Mouse (Mus musculus) liver, postnatal 0 days (tissue): ENCODE data around the gene Ccer2.

Experiments
- CTCF ChIP-seq: sonication (generic); IDR thresholded peaks from 2 replicates; pipeline ENCODE4 v1.5.1; 2016; ENCODE audit warnings: antibody characterized with exemption, low read depth
- EP300 ChIP-seq: IDR thresholded peaks from 2 replicates; pipeline ENCODE4 v1.6.1; 2016; ENCODE audit warnings: antibody characterized with exemption, low read depth, mild to moderate bottlenecking

DNA sequence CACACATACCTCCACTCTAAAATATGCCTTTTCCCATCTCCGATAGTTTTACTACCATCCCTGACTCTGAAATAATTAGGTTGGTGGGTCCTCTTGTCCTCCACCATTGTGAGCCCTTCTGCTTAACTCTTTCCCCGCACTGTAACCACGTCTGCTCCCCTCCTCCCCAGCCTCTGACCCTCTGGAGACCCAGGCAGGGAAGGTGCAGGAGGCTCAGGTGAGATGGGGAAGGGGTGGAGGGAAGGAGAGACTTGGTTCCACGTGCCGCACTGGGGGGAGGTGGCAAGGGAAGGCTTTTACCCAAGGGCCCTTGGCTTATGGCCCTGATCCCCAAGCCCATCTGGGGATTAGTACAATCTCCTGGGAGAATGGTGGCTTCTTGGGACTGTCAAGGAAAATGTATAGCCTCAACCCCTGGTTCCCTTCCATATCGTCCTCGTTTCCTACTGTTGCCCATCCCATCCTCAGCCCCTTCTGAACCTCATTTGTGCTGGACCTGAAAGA lies 11.5 kb downstream of the Ccer2 start, which contains the start of gene Nfkbib:
- TF ChIP-seq CTCF (no peak), EP300 (no peak)
